Mouse (Mus musculus): ENCODE measurements around the gene Mnat1.

Mnat1 gene

DNA sequence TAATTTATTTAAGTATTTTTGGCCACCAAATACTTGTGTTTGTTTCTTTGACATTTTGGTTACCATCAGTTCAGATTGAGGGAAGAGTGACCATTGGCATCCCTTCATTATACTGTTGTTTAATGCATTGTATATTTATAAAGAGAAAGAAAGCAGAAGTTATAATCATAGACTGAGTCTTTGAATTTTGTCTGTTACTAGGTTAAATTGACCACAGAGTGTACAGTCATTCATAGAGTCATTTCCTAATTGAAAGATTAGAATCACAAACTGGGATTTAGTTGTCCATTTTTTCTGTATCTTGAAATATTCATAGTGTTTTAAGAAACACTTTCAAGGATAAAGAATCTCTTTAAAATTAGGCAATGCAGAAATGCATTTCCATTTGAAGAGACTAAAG, 108.0 kb downstream of the Mnat1 start:
- DNase-seq (ENCODE audit: low read depth, low spot score) = no peak

DNA sequence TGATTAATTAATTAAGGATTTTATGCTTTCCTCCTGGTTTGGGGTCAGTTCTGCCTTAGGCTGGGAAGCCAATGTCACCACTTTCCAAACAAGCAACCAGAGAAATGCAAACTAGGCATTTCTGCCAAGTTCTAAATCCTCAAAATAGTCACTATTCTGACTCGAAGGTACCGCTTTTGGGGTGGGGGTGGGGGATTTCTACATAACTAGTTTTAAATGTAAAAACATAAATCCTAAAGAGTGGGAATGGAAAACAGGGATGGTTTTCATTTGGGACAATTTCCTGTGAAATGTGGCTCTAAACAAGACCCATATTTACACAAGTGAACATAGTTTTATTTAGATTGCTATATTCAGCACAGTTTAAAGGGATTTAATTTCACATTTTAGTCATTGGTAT, 109.1 kb downstream of the Mnat1 start:
- DNase-seq (ENCODE audit: low read depth, low spot score) = no peak

DNA sequence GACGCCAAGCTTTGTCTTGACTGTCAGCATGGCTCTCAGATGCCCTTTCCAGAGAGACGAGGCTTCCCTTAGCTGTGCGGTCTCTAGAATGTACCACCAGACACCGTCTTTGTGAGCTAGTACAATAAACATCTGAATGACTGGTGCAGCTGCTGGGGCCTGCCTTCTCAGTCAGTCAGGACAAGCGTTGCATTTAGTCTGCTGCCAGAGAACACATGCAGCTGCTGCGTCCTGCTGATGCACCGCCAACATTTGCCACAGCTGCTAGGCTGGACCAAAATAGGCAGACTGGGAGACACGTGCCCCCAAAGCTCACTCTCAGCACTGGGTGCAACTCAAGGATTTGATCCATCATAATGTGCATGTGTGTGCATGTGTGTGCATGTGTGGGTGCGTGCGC, 118.4 kb downstream of the Mnat1 start:
- no peak for DNase-seq (ENCODE audit: low read depth, low spot score)

DNA sequence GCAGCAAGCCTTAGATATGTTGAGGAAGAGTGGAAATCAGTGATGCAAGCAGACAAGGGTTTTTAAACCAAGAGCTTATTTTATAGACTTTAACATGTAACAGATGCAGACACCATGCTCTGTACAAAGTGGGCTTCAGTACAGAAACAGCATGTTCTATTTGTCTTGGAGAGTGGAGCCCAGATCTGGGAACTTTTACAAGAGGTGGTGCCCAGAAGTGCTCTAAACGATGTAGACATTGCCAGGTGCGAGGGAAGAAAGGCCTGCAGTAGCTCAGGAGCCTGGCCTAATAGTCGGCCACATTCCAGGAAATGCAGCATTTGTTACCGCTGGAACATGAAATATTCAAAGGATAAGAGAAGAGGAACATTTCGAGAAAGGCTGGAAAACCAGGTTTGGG, 122.2 kb downstream of the Mnat1 start:
- DNase-seq (ENCODE audit: low read depth, low spot score) = no peak

GRCm38 (mm10) chr12:73255006-73255405, 131.5 kb downstream of the Mnat1 start:
- no peak for DNase-seq (ENCODE audit: low read depth, low spot score)

GRCm38 (mm10) chr12:73259269-73259668, 135.8 kb downstream of the Mnat1 start:
- DNase-seq (ENCODE audit: low read depth, low spot score) = no peak

DNA sequence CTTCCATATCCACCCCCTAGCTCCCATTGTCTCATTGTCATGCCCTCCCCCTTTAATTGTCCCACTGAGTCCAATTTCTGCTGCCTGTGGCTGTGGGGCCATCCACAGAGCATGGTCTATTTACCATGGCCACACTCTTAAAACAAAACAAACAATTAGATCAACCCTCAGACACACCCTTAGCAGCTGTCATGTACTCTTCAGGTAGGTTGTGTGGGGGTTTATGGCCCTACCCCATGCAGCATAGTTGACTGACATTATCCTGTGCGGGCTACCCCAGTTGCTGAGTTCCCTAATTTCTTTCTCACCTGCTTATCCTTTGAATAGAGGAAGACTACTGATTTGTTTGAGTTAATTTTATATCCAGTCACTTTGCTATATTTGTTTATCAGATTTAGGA, 136.8 kb downstream of the Mnat1 start:
- no peak for DNase-seq (ENCODE audit: low read depth, low spot score)

DNA sequence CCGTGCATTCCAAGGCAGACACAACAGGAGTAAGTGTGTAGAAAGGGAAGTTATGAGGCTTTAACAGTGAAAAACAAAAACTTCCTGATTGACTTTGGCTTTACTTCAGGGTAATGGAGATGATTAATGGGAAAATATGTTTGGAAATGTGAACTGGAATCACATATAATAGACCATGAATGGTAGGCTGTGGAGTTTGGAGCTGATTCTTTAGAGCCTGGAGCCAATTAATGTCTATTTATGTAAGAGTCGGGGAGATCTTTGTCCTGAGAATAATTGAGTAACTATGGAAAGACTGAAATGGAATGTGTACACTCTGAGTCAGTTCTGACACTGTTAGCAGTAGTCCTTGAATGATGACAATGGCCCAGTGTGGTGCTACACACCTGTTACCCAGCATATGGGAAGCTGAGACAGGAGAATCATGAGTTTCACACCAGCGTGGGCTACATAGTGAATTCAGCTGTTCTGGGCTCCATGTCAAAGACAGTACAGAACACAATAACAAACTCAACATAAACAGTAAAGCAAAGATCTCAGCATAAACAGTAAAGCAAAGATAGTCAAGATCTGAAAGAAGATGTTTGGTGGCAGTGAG, 142.0 kb downstream of the Mnat1 start:
- DNase-seq (ENCODE audit: low read depth, low spot score) = no peak

GRCm38 (mm10) chr12:73266597-73266996, 143.1 kb downstream of the Mnat1 start:
- DNase-seq (ENCODE audit: low read depth, low spot score) = no peak

GRCm38 (mm10) chr12:73268497-73268896, 145.0 kb downstream of the Mnat1 start:
- no peak for DNase-seq (ENCODE audit: low read depth, low spot score)

- no peak for DNase-seq (ENCODE audit: low read depth, low spot score)
Observed at GRCm38 (mm10) chr12:73269531-73269930, 146.0 kb downstream of the Mnat1 start.

GRCm38 (mm10) chr12:73269933-73270332, 146.4 kb downstream of the Mnat1 start:
- no peak for DNase-seq (ENCODE audit: low read depth, low spot score)

DNA sequence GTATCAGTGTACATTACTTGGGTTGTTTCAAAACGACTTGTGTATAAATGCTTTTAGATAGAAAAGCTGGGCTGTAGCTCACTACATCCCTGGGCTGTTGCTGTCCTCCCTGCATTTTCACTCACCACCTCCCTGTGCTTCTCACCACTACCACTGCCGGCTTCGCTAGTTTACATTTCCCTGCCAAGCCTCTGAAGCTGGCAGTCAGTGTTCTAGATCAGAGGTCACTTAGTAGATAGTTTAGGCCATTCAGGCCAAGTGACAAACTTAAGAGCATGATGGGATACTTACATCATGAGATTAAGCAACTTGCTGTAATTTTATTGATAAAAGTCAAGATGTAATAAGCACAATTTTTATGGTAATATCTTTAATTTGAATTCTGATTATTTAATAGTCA, 151.4 kb downstream of the Mnat1 start:
- DNase-seq (ENCODE audit: low read depth, low spot score) = no peak

DNA sequence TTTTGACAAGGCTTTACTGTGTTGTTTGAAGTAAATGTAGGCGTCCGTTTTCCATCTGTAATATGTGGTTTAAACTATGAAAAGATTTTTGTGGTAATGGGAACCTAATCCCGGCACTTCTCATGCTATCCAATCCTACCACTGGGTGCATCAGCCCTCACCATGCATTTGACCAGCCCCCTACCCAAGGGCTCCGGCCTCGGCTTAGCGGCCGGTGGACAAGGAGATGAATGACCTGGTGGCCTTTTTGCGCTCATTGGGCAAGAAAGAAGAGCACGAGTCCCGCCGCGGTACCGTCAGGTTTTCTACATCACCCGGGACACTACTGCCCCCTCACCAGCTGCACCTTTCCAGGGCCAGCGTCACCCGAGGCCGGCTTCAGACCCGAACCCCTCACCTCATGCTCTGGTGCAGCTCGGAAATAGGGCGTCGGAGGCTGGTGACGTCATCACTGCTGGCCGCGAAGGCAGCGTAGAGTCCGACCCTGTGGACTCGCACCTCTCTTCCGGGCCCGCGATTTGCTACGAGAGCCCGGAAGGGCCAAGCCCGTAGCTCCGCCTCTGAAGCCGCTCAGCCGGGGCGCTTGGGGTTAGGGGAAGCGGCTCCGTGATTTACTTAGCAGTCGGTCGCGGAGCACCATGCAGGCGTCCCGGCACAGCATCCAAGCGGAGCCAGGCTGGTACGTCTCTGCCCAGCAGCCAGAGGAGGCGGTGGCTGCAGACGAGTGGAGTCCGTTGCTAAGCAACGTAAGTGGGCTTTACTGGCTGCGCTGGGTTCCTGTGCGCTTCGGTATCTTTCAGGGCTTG, 163.0 kb downstream of the Mnat1 start, which contains the start of the genes Trmt5 and Slc38a6:
Gene Trmt5, minus strand, starts transcription at position 424 of the 806 bp plus-strand sequence.
Gene Slc38a6, plus strand, starts transcription at position 493 of the 806 bp plus-strand sequence.
- peak; percentile 87 for DNase-seq (ENCODE audit: low read depth, low spot score)

DNA sequence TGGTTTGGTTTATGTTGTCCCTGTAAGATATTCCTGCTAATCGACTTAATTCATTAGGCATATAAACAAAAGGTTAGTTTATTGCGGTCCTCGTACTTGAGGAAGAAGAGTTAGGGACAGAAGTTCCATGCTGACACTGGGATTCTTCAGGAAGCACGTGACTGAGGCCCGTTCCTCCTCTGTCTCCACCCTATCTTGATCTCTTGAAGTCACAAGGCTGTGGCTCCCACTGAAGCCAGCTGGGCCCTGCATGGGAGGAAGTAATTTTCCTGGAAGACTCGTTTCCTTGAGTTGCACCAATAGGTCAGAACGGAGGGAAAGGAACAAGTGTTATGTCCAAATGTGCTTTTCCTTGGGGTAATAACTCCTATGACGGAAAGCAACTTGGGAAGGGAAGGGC, 164.1 kb downstream of the Mnat1 start:
- no peak for DNase-seq (ENCODE audit: low read depth, low spot score)

DNA sequence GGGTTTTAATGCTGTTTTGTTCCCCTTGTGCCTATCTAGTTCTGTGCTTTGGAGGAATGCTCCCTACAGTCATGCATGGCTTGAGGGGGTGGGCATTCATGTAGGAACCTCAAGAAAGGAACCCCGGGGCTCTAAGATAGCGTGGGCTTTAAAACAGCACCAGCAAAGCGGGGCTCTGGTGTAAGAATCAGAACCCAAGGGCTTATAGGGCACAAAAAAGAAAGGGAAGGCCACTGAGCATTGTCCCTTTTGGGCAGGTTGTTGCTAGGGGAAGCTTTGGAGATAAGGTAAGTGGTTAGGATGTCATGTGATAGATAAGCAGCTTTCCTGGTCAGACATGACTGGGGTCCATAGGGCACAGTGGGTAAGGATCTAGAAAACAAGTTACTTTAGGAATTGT, 165.1 kb downstream of the Mnat1 start:
- no peak for DNase-seq (ENCODE audit: low read depth, low spot score)

DNA sequence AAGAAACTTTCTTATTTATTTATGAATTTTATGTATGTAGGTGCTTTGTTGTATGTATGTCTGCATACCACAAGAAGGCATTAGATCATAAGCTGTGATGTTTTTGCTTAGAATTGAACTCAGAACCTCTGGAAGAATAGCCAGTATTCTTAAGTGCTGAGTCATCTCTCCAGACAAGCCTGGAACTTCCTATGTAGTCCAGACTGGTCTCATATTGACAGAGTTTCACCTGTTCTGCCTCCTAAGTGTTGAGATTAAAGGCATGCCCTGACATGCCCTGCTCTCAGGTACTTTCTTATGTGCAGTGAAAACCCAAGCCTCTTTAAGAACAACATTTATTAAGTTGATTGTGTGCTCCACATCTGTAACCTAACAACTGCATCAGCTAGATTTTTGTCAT, 171.4 kb downstream of the Mnat1 start:
- DNase-seq (ENCODE audit: low read depth, low spot score) = no peak

- DNase-seq (ENCODE audit: low read depth, low spot score) = no peak
Observed at GRCm38 (mm10) chr12:73295505-73296140, 172.1 kb downstream of the Mnat1 start.

- no peak for DNase-seq (ENCODE audit: low read depth, low spot score)
Observed at GRCm38 (mm10) chr12:73298621-73299020, 175.1 kb downstream of the Mnat1 start.

DNA sequence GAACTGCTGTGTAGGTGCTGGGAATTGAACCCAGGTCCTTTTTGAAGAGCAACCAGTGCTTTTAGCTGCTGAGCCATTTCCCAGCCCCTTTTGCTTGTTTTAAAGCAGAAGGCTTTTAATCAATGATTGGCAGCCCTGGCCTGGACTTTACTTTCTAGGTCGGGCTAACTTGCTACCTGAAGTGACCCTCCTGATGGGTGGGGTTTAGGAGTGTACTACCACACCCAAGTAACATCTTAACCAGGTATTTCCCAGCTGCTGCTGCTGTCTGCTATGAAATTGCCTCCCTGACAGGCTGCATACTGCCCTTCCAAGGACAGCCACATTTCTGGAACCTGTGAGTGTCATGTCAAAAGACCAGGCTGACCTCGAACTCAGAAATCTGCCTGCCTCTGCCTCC, 177.0 kb downstream of the Mnat1 start:
- no peak for DNase-seq (ENCODE audit: low read depth, low spot score)

GRCm38 (mm10) chr12:73304636-73305035, 181.1 kb downstream of the Mnat1 start:
- no peak for DNase-seq (ENCODE audit: low read depth, low spot score)

DNA sequence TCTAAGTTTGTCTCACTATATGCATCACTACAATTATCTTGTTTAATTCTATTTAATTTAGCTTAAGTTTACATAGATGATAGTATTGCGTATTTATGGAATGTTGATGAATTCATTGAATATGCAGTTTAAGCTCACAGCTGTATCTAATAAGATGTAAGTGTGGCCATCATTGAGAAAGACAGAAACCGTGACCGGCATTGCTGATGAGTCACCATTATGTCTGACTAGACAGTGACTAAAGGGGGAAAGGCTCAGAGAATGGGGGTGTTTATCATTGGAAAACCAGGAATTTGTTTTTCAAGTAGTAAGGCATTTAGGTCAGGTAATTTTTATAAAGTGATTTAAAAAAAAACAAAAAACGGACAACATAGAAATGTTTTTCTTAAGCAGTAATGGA, 184.2 kb downstream of the Mnat1 start:
- no peak for DNase-seq (ENCODE audit: low read depth, low spot score)

- DNase-seq (ENCODE audit: low read depth, low spot score) = no peak
Observed at GRCm38 (mm10) chr12:73308711-73309110, 185.2 kb downstream of the Mnat1 start.
